Mouse (Mus musculus) activated CD4-positive, CD25-positive, alpha-beta regulatory T cell (primary cell): ENCODE data around the gene Sumf2. TPM values are rescaled to one million over a fixed set of nuclear protein-coding genes. Genes with fewer than 3 reads are reported as not detected.

Experiments
- polyA plus RNA-seq, 2 experiments: library from polyadenylated mRNA; unstranded; fragments of 100-300 nt; shearing (Covaris generic); gene quantifications; one replicate each; pipeline ENCODE4 v1.2.1; 2017

Sumf2 gene
- 10 to 100 TPM; 16.9 to 17.5 TPM for polyA plus RNA-seq

DNA sequence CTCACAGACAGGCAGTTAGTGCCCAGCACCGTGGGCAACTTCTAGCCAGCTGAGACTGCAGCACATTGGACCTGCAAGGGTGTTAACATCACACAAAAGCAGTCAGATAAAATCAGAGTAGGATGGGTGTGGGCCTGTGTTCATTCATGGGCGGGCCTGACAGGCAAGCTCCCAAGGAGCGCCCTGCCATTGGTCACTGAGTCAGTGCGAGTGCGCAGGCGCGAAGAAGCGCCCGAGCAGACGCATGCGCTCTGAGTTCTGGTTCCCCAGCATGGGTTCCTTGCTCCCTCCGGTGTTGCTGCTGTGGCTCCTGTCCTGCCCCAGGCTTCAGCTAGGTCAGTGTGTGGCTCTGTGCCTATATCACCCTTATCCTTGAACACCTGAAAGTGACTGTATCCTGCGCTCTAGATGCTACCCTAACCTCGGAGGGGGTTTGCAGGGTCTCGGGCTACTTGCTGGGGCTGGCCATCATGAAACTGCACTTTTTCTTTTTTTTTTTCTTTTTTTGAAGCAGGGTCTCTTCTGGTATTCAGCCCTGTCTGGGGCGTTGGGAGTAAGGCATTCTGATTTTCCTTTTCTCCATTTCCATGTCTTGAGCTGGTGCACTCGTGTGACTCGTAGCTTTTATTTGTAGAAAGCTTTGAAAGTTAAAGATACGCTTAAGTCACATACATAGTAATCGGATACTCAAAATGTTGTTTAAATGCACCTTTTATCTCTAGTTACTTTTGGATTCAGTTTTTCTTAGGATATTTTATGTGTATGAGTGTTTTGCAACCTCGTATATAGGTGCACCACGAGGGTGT is at the start of gene Sumf2:
Sumf2 (plus strand) TSS at position 235 of the 806 bp plus-strand sequence.

DNA sequence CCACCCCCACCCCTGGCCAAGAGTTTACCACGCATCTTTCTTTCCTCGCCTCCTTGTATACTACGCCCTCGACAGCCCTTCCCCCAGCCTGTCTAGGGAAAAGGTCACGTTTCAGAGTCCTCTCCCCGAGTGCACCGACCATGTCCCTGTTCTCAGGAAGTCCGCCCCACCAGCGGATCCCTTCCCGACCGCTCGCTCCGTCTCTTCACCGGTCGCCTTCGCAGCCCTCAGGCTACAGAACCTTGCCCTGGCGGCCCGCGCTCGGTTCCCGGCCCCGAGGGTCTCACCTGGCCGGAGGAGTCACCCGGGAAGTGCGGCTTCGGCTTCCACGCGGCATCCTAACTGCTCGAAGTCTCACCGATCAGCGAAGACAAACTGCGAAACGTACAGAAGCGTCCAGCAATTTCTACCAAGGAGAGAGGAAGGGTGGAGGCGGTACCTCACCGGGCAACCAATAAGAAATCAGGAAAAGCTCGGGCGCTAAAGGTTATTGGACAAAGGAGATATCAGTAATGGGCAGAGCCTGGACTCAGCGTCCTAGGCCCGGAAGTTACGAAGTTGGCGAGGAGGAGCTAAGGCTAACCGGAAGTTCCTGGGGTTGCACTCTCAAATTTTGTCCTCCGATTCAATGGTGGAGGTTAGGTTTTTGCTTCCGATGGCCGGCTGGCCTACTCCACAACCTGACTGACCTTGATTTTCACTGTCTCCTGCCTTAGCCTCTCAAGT is 40.3 kb downstream of the Sumf2 start, which contains the start of gene Chchd2:
Chchd2 (minus strand) TSS at position 560 of the 726 bp plus-strand sequence.

GRCm38 (mm10) chr5:129895198-129896088 is 48.7 kb downstream of the Sumf2 start, which contains the start of gene Zbed5:
Zbed5 (plus strand) TSS chr5:129895723.

DNA sequence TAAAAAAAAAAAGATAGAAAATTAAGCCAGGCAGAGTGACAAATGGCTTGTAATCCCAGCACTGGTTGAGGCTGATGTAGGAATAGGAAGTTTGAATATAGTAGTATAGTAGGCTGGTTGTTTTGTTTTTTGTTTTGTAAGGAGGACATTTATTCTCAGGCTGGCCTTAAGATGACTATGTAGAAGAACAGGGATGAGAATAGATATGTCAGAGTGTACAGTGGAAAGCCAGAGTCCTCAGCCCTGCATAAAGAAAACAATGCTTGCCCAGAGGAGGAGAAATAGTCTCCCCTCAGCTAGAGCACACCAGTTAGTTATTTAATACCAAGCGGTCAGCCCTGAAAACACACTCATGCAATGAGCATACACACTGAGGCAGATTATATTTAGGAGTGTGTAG is 51.7 kb downstream of the Sumf2 start, which contains the start of gene Phkg1:
Phkg1 (minus strand) TSS at position 101 of the 400 bp plus-strand sequence.

GRCm38 (mm10) chr5:129908242-129908965 is 61.6 kb downstream of the Sumf2 start, which contains the start of gene Nupr1l:
Nupr1l (plus strand) TSS chr5:129908540.

Other genes starting within 250 kb of the Sumf2 start
- 1 to 10 TPM; 2.1 to 4.5 TPM for gene Zfp11, start 176.9 kb upstream of the Sumf2 start, polyA plus RNA-seq
- gene Sept14, start 138.5 kb upstream of the Sumf2 start, polyA plus RNA-seq = under 1 TPM in 1 of 2 experiments, not detected in 1; 0.14 TPM
- gene Mrps17, start 131.5 kb upstream of the Sumf2 start, polyA plus RNA-seq = 100 to 1,000 TPM; 102 to 133 TPM
- gene Nipsnap2, start 121.9 kb upstream of the Sumf2 start, polyA plus RNA-seq = 10 to 100 TPM; 28.5 to 40.0 TPM
- 10 to 100 TPM; 78.7 to 83.7 TPM for gene Psph, start 59.5 kb upstream of the Sumf2 start, polyA plus RNA-seq
- 100 to 1,000 TPM; 554 to 582 TPM for gene Chchd2, start 40.5 kb downstream of the Sumf2 start, polyA plus RNA-seq
- 1 to 10 TPM in 1 of 2 experiments, under 1 TPM in 1; 0.63 to 3.4 TPM for gene Zbed5, start 48.7 kb downstream of the Sumf2 start, polyA plus RNA-seq
- under 1 TPM; 0.16 to 0.22 TPM for gene Phkg1, start 51.6 kb downstream of the Sumf2 start, polyA plus RNA-seq
- under 1 TPM; 0.29 to 0.47 TPM for gene Nupr1l, start 61.6 kb downstream of the Sumf2 start, polyA plus RNA-seq
- gene Vkorc1l1, start 95.0 kb downstream of the Sumf2 start, polyA plus RNA-seq = 10 to 100 TPM; 11.7 to 14.8 TPM
- 10 to 100 TPM; 50.3 to 50.8 TPM for gene Gusb, start 156.1 kb downstream of the Sumf2 start, polyA plus RNA-seq
- gene Asl, start 182.3 kb downstream of the Sumf2 start, polyA plus RNA-seq = 10 to 100 TPM; 70.2 to 74.9 TPM
- 10 to 100 TPM; 41.4 to 45.8 TPM for gene Crcp, start 182.3 kb downstream of the Sumf2 start, polyA plus RNA-seq
- 1 to 10 TPM; 7.5 to 9.6 TPM for gene Tpst1, start 226.3 kb downstream of the Sumf2 start, polyA plus RNA-seq